33 mouse cellular contexts compared by ENCODE assay signal in the genomic region with DNA sequence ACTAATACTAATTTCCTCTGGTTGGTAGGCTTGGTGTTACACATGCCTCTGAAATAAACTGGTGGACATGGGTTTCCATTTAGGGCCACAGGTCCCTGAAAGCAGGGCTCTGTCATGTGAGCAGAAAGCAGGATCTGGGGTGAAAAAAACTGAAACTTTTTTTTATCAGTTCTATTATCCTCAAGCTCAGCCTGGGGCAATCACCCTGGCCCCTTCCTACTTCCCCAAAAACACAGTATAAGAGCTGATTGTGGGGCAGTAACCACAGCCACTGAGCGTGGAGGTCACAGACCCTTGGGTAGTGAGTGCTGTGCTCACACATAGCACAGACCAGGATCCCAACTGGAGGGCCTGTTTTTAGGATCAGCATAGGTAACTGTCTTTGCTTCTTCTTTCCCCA. TPM values are rescaled to one million over a fixed set of nuclear protein-coding genes. Genes with fewer than 3 reads are reported as not detected.
A peak's percentile ranks its signal among the peaks of the same experiment; 100 is the strongest.
DNase-seq lines count a peak whose midpoint lies in the region; ATAC-seq and TF ChIP-seq lines count a peak whose summit lies in the region.
"Had no signal": no experiment of that assay in that cellular context is flagged by ENCODE, and none has a peak within 500 bp of the region (broad histone marks: within the 10 kb centered on the region; RNA-seq: fewer than 3 reads in every experiment).

Gene Prg3 (plus strand): TSS at position 286 of the 400 bp plus-strand sequence.

- H3K4me3 ChIP-seq in liver, postnatal 0 days (ENCODE audit: low read depth, low read length) = no peak within 1 kb of the TSS
- H3K4me3 ChIP-seq in liver, embryonic 12.5 days = no peak within 1 kb of the TSS
- H3K4me3 ChIP-seq: embryonic facial prominence, embryonic 12.5 days; erythroblast, embryonic 14.5 days; forebrain, embryonic 12.5 days; heart, embryonic 10.5 days; intestine, embryonic 15.5 days; left cerebral cortex, adult 2 months; limb, embryonic 15.5 days had no signal

- no peak within 1 kb of the TSS for H3K4me2 ChIP-seq in liver, postnatal 0 days (ENCODE audit: low read depth, low read length)
- no peak within 1 kb of the TSS for H3K4me2 ChIP-seq in liver, embryonic 12.5 days
- H3K4me2 ChIP-seq: embryonic facial prominence, embryonic 12.5 days; forebrain, embryonic 12.5 days; intestine, embryonic 15.5 days; limb, embryonic 15.5 days had no signal

- TF ChIP-seq CTCF in liver, postnatal 0 days (IDR thresholded peaks at IDR 0.05; ENCODE audit: low read depth) = no peak

- H3K4me1 ChIP-seq in liver, postnatal 0 days (ENCODE audit: insufficient read depth) = no peaks in the 10 kb centered on the region; the same call in 1 of the 2 replicates
- H3K4me1 ChIP-seq in liver, embryonic 12.5 days = peaks cover 3% of the 10 kb centered on the region; the same call in 1 of the 2 replicates
- H3K4me1 ChIP-seq: embryonic facial prominence, embryonic 12.5 days; forebrain, embryonic 12.5 days; heart, embryonic 10.5 days; intestine, embryonic 15.5 days; limb, embryonic 15.5 days had no signal

- no peaks in the 10 kb centered on the region for H3K27me3 ChIP-seq in liver, postnatal 0 days (ENCODE audit: insufficient read depth, low read length)
- peaks cover 53% of the 10 kb centered on the region for H3K27me3 ChIP-seq in liver, embryonic 12.5 days (replicated peaks)
- H3K27me3 ChIP-seq: embryonic facial prominence, embryonic 12.5 days; forebrain, embryonic 12.5 days; intestine, embryonic 15.5 days; limb, embryonic 15.5 days had no signal

- DNase-seq in liver, postnatal 0 days = no peak
- DNase-seq in MEL-GATA-1-ER (ENCODE audit: extremely low read depth, low read depth) = peak; percentile 30
- DNase-seq in left cerebral cortex, adult 9 months (ENCODE audit: low spot score in 2 of 2) = no peak
- no peak for DNase-seq in MN1 (ENCODE audit: low spot score)
- DNase-seq in kidney, adult 18-20 months = no peak
- DNase-seq: adrenal gland, adult 2 months; cerebellum, adult 11-12 months; cerebellum, postnatal 10 days; gastrocnemius, postnatal 36 days; heart, postnatal 4 days; kidney, postnatal 25 days; layer of hippocampus, adult 9-11 months; left cerebral cortex, postnatal 4 days; lung, adult 18-20 months; lung, postnatal 10 days had no signal

- no peaks in the 10 kb centered on the region for H3K36me3 ChIP-seq in liver, postnatal 0 days (replicated peaks; ENCODE audit: insufficient read depth, low read length)
- H3K36me3 ChIP-seq in liver, embryonic 12.5 days = no peaks in the 10 kb centered on the region
- H3K36me3 ChIP-seq: embryonic facial prominence, embryonic 12.5 days; forebrain, embryonic 12.5 days; heart, embryonic 10.5 days; intestine, embryonic 15.5 days; limb, embryonic 15.5 days had no signal

- TF ChIP-seq EP300 in liver, postnatal 0 days (IDR thresholded peaks at IDR 0.05; ENCODE audit: low read depth) = no peak

- no peaks in the 10 kb centered on the region for H3K9me3 ChIP-seq in liver, postnatal 0 days (ENCODE audit: low read length)
- no peaks in the 10 kb centered on the region for H3K9me3 ChIP-seq in liver, embryonic 12.5 days (replicated peaks)
- H3K9me3 ChIP-seq: embryonic facial prominence, embryonic 12.5 days; forebrain, embryonic 12.5 days; heart, embryonic 10.5 days; intestine, embryonic 15.5 days; limb, embryonic 15.5 days had no signal

- ATAC-seq in liver, postnatal 0 days = peak; percentile 57
- no peak for ATAC-seq in liver, embryonic 12.5 days
- ATAC-seq in megakaryocyte, adult 5-6 weeks (ENCODE audit: poor library complexity, severe bottlenecking) = peak; percentile 92
- ATAC-seq: hindbrain, embryonic 16.5 days; intestine, embryonic 15.5 days; midbrain, embryonic 16.5 days; Patski had no signal

- no peak within 1 kb of the TSS for H3K9ac ChIP-seq in liver, postnatal 0 days (replicated peaks)
- no peak within 1 kb of the TSS for H3K9ac ChIP-seq in liver, embryonic 12.5 days
- H3K9ac ChIP-seq: embryonic facial prominence, embryonic 12.5 days; forebrain, embryonic 12.5 days; intestine, embryonic 15.5 days; limb, embryonic 15.5 days had no signal

- WGBS in liver, postnatal 0 days (ENCODE audit: insufficient replicate concordance) = 20% methylated on average over 1 of the region's 1 CpGs
- 9% methylated on average over 1 of the region's 1 CpGs for WGBS in liver, embryonic 12.5 days (ENCODE audit: insufficient replicate concordance)

- no peak within 1 kb of the TSS for H3K27ac ChIP-seq in liver, postnatal 0 days (ENCODE audit: low read depth)
- H3K27ac ChIP-seq in liver, embryonic 12.5 days = no peak within 1 kb of the TSS
- H3K27ac ChIP-seq: embryonic facial prominence, embryonic 12.5 days; forebrain, embryonic 12.5 days; heart, embryonic 10.5 days; intestine, embryonic 15.5 days; left cerebral cortex, adult 2 months; limb, embryonic 15.5 days had no signal

RNA-seq across cellular contexts. Expression of gene Prg3, which starts in this region (rescaled TPM):
- polyA plus RNA-seq in liver, postnatal 0 days (2015; fragmentation: Nextera tagmentation; extraction: Ambion mirVana) = 4.0 and 5.1 TPM in 2 replicates
- 3.1 and 7.1 TPM in 2 replicates for polyA plus RNA-seq in liver, embryonic 12.5 days (2016; fragmentation: Nextera tagmentation; extraction: Ambion mirVana)
- total RNA-seq in megakaryocyte, adult 5-6 weeks (2015) = 6.2 and 11.0 TPM in 2 replicates
- 14.2 and 18.4 TPM in 2 replicates for total RNA-seq in megakaryocyte, adult 5-6 weeks (2017)
- total RNA-seq: adrenal gland, adult 2 months; gastrocnemius, adult 18-20 months; gastrocnemius, postnatal 36 days; heart, postnatal 4 days; left cerebral cortex, adult 2 months; left cerebral cortex, postnatal 4 days had no signal
- polyA plus RNA-seq: adrenal gland, adult 2 months; C2C12; embryonic facial prominence, embryonic 12.5 days; forebrain, embryonic 12.5 days; hindbrain, embryonic 16.5 days; intestine, embryonic 15.5 days; kidney, embryonic 14.5 days; limb, embryonic 15.5 days; midbrain, embryonic 16.5 days; neural tube, embryonic 14.5 days; Patski; small intestine, adult 2 months; testis, adult 2 months had no signal
